Mouse (Mus musculus): ENCODE results near the gene Ccp110. TPM values are rescaled to one million over a fixed set of nuclear protein-coding genes. Genes with fewer than 3 reads are reported as not detected.

Gene Ccp110
- polyA plus RNA-seq, 1 experiment from 2014 or later, result 22.9 TPM

DNA sequence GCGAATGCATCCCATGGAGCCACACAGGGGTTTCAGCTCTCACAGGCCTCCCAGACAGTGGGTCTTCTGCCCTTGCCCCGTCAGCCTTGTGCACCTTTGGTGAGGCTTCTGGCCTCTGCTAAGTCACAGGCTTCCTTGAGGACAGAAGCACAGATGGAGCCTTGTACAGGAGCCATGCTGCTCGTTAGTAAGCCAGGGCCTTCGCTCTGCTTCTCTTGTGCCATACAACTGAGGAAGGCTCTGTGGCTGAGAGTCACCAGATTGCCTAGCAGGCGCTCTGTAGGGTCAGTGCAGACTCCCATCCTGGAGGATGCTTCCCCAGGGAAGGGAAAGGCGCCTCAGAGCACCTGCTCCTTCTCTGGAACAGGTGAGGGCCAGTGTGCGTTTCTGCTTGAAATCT lies 63.6 kb downstream of the Ccp110 start:
- no peak for ATAC-seq
- WGBS, result 78% methylated on average over 7 of the region's 7 CpGs
- Histone ChIP-seq H3K27ac (ENCODE audit: low read depth, low read length) (no peak overlapping the region), H3K4me2 (ENCODE audit: low read length) (no peak overlapping the region), H3K36me3 (ENCODE audit: control insufficient read depth, insufficient read depth, low read length) (peaks cover 10% of the 10 kb centered on the region; the same call in 1 of the 2 replicates), H3K9ac (ENCODE audit: low read depth, low read length) (no peak overlapping the region), H3K4me1 (ENCODE audit: control insufficient read depth, insufficient read depth, low read depth, low read length) (no peaks in the 10 kb centered on the region), H3K9me3 (ENCODE audit: control insufficient read depth, low read length) (no peaks in the 10 kb centered on the region), H3K4me3 (ENCODE audit: low read length) (no peak overlapping the region), H3K27me3 (replicated peaks; ENCODE audit: control insufficient read depth, insufficient read depth, low read length) (no peaks in the 10 kb centered on the region)

DNA sequence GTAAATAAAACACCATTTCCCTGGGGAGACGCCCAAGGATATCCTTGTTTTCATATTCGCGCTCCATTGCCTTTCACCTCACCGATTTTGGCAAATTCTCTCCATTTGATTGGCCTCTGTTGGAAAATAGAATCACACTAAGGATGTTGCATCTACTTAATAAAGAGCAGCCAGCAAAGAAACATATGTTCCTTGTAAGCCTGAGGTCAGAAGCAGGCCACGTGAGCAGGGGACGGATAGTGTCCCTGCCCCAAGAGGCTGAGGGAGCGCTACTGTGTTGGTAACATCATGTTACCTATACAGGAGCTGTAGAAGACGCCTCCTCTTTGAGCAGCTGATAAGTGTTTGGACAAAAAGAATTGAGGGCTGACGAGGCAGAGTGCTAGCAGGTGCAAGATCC lies 64.1 kb downstream of the Ccp110 start:
- no peak overlapping the region for H3K4me2 ChIP-seq (ENCODE audit: low read length)
- WGBS, result 75% methylated on average over 9 of the region's 9 CpGs
- H3K27me3 ChIP-seq (replicated peaks; ENCODE audit: control insufficient read depth, insufficient read depth, low read length), result no peaks in the 10 kb centered on the region
- no peak for ATAC-seq
- peaks cover 8% of the 10 kb centered on the region; the same call in 1 of the 2 replicates for H3K36me3 ChIP-seq (ENCODE audit: control insufficient read depth, insufficient read depth, low read length)
- no peak overlapping the region for H3K27ac ChIP-seq (ENCODE audit: low read depth, low read length)
- H3K9ac ChIP-seq (ENCODE audit: low read depth, low read length), result no peak overlapping the region
- H3K9me3 ChIP-seq (ENCODE audit: control insufficient read depth, low read length), result no peaks in the 10 kb centered on the region
- no peaks in the 10 kb centered on the region for H3K4me1 ChIP-seq (ENCODE audit: control insufficient read depth, insufficient read depth, low read depth, low read length)
- no peak overlapping the region for H3K4me3 ChIP-seq (ENCODE audit: low read length)

DNA sequence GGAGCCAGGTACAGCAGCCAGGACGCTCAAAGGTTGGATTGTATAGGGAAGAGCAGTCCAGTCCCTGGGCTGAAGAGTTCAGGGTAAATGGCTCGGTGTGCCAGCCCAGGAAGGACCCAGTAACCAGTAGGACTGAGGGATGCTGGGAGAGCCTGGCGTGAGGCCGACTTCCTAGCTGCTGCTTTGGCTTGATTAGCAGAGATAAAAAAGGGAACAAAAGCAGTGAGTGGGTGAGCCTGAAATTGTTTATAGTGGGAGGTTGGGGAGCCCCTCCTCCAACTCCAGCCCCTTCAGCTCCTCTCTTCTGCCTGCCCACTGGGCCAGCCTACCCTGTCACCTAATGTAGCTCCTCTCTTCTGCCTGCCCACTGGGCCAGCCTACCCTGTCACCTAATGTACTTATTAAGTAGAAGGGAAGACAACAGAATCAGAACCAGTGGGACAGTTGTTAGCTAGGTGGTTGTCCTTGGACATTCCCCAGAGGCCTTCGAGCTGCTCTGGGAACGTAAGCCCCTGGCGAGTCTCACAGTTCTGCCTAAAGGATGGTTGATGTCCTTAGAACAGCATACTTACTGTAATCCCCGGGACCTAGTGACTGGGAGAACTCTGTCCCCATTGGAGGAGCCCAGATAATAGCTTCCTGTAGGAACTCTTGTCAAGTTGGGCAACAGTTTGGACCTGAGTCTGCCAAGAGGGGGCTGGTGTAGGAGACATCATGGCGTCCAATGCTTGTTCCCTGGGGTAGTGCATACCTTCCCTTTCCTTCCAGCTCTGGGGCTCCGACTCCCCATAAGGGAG lies 65.4 kb downstream of the Ccp110 start:
- no peaks in the 10 kb centered on the region for H3K9me3 ChIP-seq (ENCODE audit: control insufficient read depth, low read length)
- no peaks in the 10 kb centered on the region for H3K27me3 ChIP-seq (replicated peaks; ENCODE audit: control insufficient read depth, insufficient read depth, low read length)
- 82% methylated on average over 10 of the region's 10 CpGs for WGBS
- ATAC-seq, result no peak
- no peaks in the 10 kb centered on the region for H3K4me1 ChIP-seq (ENCODE audit: control insufficient read depth, insufficient read depth, low read depth, low read length)
- H3K36me3 ChIP-seq (ENCODE audit: control insufficient read depth, insufficient read depth, low read length), result peaks cover 8% of the 10 kb centered on the region; the same call in 1 of the 2 replicates
- no peak overlapping the region for H3K27ac ChIP-seq (ENCODE audit: low read depth, low read length)
- no peak overlapping the region for H3K9ac ChIP-seq (ENCODE audit: low read depth, low read length)
- H3K4me2 ChIP-seq (ENCODE audit: low read length), result no peak overlapping the region
- H3K4me3 ChIP-seq (ENCODE audit: low read length), result no peak overlapping the region

DNA sequence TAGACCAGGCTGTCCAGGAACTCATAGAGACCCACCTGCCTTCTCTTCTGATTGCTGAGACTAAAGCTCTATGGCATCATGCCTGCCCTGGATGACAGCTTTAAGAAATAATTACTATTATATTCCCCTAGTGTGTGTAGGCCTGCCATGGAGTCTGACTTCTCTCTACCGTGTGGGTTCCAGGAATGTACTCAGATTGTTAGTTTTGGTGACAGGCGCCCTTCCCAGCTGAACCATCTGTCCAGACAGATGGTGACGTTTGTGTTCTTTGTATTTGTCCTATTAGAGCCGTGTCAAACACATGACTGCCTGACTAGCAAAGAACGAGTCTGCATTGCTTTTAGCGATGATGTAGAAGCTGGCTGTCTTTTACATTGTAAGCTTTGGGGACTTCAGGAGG lies 66.2 kb downstream of the Ccp110 start:
- Histone ChIP-seq H3K36me3 (ENCODE audit: control insufficient read depth, insufficient read depth, low read length) (peaks cover 8% of the 10 kb centered on the region; the same call in 1 of the 2 replicates), H3K9ac (ENCODE audit: low read depth, low read length) (no peak overlapping the region), H3K4me1 (ENCODE audit: control insufficient read depth, insufficient read depth, low read depth, low read length) (no peaks in the 10 kb centered on the region), H3K4me2 (ENCODE audit: low read length) (no peak overlapping the region), H3K27me3 (replicated peaks; ENCODE audit: control insufficient read depth, insufficient read depth, low read length) (no peaks in the 10 kb centered on the region), H3K4me3 (ENCODE audit: low read length) (no peak overlapping the region), H3K9me3 (ENCODE audit: control insufficient read depth, low read length) (no peaks in the 10 kb centered on the region), H3K27ac (ENCODE audit: low read depth, low read length) (no peak overlapping the region)
- WGBS, result 32% methylated on average over 6 of the region's 6 CpGs
- ATAC-seq, result peak; percentile 65

DNA sequence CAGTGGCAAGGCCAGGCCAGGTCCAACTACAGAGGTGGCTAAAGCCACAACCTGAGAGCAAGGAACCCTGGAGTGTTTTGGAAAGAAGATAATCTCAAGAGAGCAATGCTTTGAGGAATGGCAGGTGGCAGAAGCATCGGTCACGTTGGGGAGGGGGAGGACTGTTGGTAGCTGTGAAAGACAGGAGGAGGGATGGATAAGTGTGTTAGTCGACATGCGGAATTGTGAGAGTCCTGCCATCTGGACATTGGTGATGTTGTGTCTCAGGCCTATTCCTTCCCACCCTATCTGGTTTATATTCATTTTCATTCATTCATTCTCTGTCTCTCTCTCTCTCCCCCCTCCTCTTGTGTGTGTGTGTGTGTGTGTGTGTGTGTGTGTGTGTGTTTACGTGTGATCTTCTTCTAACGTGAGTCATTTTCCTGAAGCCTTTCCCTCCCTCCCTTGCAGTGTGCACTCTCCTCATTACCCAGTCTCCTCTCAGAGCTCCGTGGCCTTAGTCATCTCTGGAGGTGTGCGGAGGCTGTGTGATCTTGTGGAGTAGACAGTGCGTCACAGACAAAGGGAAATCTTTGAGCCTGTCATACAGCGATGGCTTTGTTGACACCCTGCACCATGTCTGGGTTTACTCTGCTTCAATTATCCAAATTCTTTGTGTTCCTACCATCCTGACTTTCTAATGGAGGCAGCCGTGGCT lies 71.1 kb downstream of the Ccp110 start:
- H3K36me3 ChIP-seq (ENCODE audit: control insufficient read depth, insufficient read depth, low read length), result peaks cover 10% of the 10 kb centered on the region
- H3K9ac ChIP-seq (ENCODE audit: low read depth, low read length), result no peak overlapping the region
- no peak overlapping the region for H3K4me2 ChIP-seq (ENCODE audit: low read length)
- H3K27me3 ChIP-seq (replicated peaks; ENCODE audit: control insufficient read depth, insufficient read depth, low read length), result no peaks in the 10 kb centered on the region
- 88% methylated on average over 11 of the region's 11 CpGs for WGBS
- ATAC-seq, result no peak
- H3K9me3 ChIP-seq (ENCODE audit: control insufficient read depth, low read length), result no peaks in the 10 kb centered on the region
- no peak overlapping the region for H3K4me3 ChIP-seq (ENCODE audit: low read length)
- no peaks in the 10 kb centered on the region for H3K4me1 ChIP-seq (ENCODE audit: control insufficient read depth, insufficient read depth, low read depth, low read length)
- no peak overlapping the region for H3K27ac ChIP-seq (ENCODE audit: low read depth, low read length)

- 82% methylated on average over 6 of the region's 6 CpGs for WGBS
- H3K4me1 ChIP-seq (ENCODE audit: control insufficient read depth, insufficient read depth, low read depth, low read length), result no peaks in the 10 kb centered on the region
- H3K36me3 ChIP-seq (ENCODE audit: control insufficient read depth, insufficient read depth, low read length), result peaks cover 7% of the 10 kb centered on the region
- ATAC-seq, result no peak
- no peak overlapping the region for H3K27ac ChIP-seq (ENCODE audit: low read depth, low read length)
- H3K4me3 ChIP-seq (ENCODE audit: low read length), result no peak overlapping the region
- no peak overlapping the region for H3K9ac ChIP-seq (ENCODE audit: low read depth, low read length)
- no peak overlapping the region for H3K4me2 ChIP-seq (ENCODE audit: low read length)
- no peaks in the 10 kb centered on the region for H3K9me3 ChIP-seq (ENCODE audit: control insufficient read depth, low read length)
- H3K27me3 ChIP-seq (replicated peaks; ENCODE audit: control insufficient read depth, insufficient read depth, low read length), result no peaks in the 10 kb centered on the region
Observed at GRCm38 (mm10) chr7:118786091-118786490, 73.7 kb downstream of the Ccp110 start.

Other genes with a start within 250 kb of the Ccp110 start
- 0.89 and 1.0 TPM in 2 replicates for gene Itpripl2, start 220.6 kb upstream of the Ccp110 start, polyA plus RNA-seq (2015; fragmentation: Nextera tagmentation; extraction: Ambion mirVana)
- 104 and 116 TPM in 2 replicates for gene Coq7, start 179.2 kb upstream of the Ccp110 start, polyA plus RNA-seq (2015; fragmentation: Nextera tagmentation; extraction: Ambion mirVana)
- 7.9 and 8.0 TPM in 2 replicates for gene Tmc7, start 127.8 kb upstream of the Ccp110 start, polyA plus RNA-seq (2015; fragmentation: Nextera tagmentation; extraction: Ambion mirVana)
- gene Tmc5, start 115.3 kb upstream of the Ccp110 start, polyA plus RNA-seq (2015; fragmentation: Nextera tagmentation; extraction: Ambion mirVana), result 0.21 and 0.24 TPM in 2 replicates
- gene Gde1, start 6.8 kb upstream of the Ccp110 start, polyA plus RNA-seq (2015; fragmentation: Nextera tagmentation; extraction: Ambion mirVana), result 226 and 249 TPM in 2 replicates
- gene Vps35l, start 27.7 kb downstream of the Ccp110 start, polyA plus RNA-seq (2015; fragmentation: Nextera tagmentation; extraction: Ambion mirVana), result 91.9 and 102 TPM in 2 replicates
- 3.8 and 4.5 TPM in 2 replicates for gene Iqck, start 143.2 kb downstream of the Ccp110 start, polyA plus RNA-seq (2015; fragmentation: Nextera tagmentation; extraction: Ambion mirVana)
- gene Knop1, start 143.7 kb downstream of the Ccp110 start, polyA plus RNA-seq (2015; fragmentation: Nextera tagmentation; extraction: Ambion mirVana), result 53.2 and 59.1 TPM in 2 replicates

Measured in hindbrain, embryonic 16.5 days (tissue).